Mouse (Mus musculus) embryonic fibroblast, embryonic 13.5 days (primary cell): Measurements from ENCODE around the gene Scamp4.

Experiments used
- CTCF ChIP-seq: IDR thresholded peaks from 2 replicates; pipeline ENCODE4 v1.5.1; 2011; ENCODE audit warnings: mild to moderate bottlenecking, control low read depth, low read length, moderate library complexity, borderline replicate concordance; ENCODE audit not compliant: insufficient read depth
- POLR2A ChIP-seq: IDR thresholded peaks from 2 replicates; pipeline ENCODE4 v1.6.1; 2011; ENCODE audit warnings: low read depth, mild to moderate bottlenecking, control low read depth, low read length, moderate library complexity

- no peak for TF ChIP-seq CTCF
- TF ChIP-seq POLR2A = no peak
Measured at GRCm38 (mm10) chr10:80609269-80609924, 6.7 kb downstream of the Scamp4 start.
